Mouse (Mus musculus) heart, embryonic 14.5 days (tissue): ENCODE results near the gene Tcf20. TPM values are rescaled to one million over a fixed set of nuclear protein-coding genes. Genes with fewer than 3 reads are reported as not detected.

Experiments used
- ATAC-seq: fragments of 200-750 bp; cut with Nextera tagmentation; 2 replicates; pipeline ENCODE4 v1.8.0; 2017; ENCODE audit warnings: low read depth, moderate TSS enrichment; ENCODE audit not compliant: insufficient number of reproducible peaks, insufficient read depth, low FRiP score
- H3K27ac ChIP-seq, 2 experiments: fragments of 200-500 bp in 1 of 2; fragments of 300-500 bp in 1 of 2; sonication (generic) in 1 of 2; replicated peaks in 1 of 2; 2 replicates each; pipeline ENCODE4 v1.5.1; 2012 to 2014; ENCODE audit warnings: low read depth in 2 of 2, low read length in 2 of 2, control low read depth in 1 of 2, mild to moderate bottlenecking in 1 of 2, mixed read lengths in 1 of 2; ENCODE audit not compliant: control insufficient read depth in 1 of 2, insufficient read depth in 1 of 2
- H3K27me3 ChIP-seq: fragments of 300-500 bp; sonication (generic); 2 replicates; pipeline ENCODE4 v1.6.1; 2014; ENCODE audit warnings: mild to moderate bottlenecking, low read length, control low read depth; ENCODE audit not compliant: control insufficient read depth, insufficient read depth
- H3K36me3 ChIP-seq: fragments of 300-500 bp; sonication (generic); 2 replicates; pipeline ENCODE4 v1.6.1; 2014; ENCODE audit warnings: mild to moderate bottlenecking, control low read depth, low read length, mixed read lengths; ENCODE audit not compliant: control insufficient read depth, insufficient read depth
- H3K4me1 ChIP-seq, 2 experiments: fragments of 200-500 bp in 1 of 2; fragments of 300-500 bp in 1 of 2; sonication (generic) in 1 of 2; 2 replicates each; pipeline ENCODE4 v1.6.1; 2012 to 2014; ENCODE audit warnings: low read length in 2 of 2, control low read depth in 1 of 2, mixed read lengths in 1 of 2; ENCODE audit not compliant: control insufficient read depth in 2 of 2, insufficient read depth in 2 of 2
- H3K4me2 ChIP-seq: fragments of 300-500 bp; sonication (generic); 2 replicates; pipeline ENCODE4 v1.6.1; 2014; ENCODE audit warnings: mild to moderate bottlenecking, low read length
- H3K4me3 ChIP-seq, 2 experiments: fragments of 200-500 bp in 1 of 2; fragments of 300-500 bp in 1 of 2; sonication (generic) in 1 of 2; 2 replicates each; pipeline ENCODE4 v1.5.1; 2012 to 2014; ENCODE audit warnings: low read length in 2 of 2, mild to moderate bottlenecking in 2 of 2, control low read depth in 1 of 2, low read depth in 1 of 2, moderate library complexity in 1 of 2; ENCODE audit not compliant: control insufficient read depth in 1 of 2, insufficient read depth in 1 of 2
- H3K9ac ChIP-seq: fragments of 300-500 bp; sonication (generic); 2 replicates; pipeline ENCODE4 v1.6.1; 2014; ENCODE audit warnings: mild to moderate bottlenecking, low read length
- H3K9me3 ChIP-seq: fragments of 300-500 bp; sonication (generic); 2 replicates; pipeline ENCODE4 v1.6.1; 2016; ENCODE audit warnings: low read length, control low read depth; ENCODE audit not compliant: control insufficient read depth
- WGBS: fragments of 180-500 bp; shearing (Covaris S2); extraction: QIAGEN DNeasy Blood & Tissue Kit; methylation state at CpG from one replicate; pipeline ENCODE4 v1.1.7; 2014; 5-methylcytosine and 5-hydroxymethylcytosine counted together
- polyA plus RNA-seq: library from polyadenylated mRNA; unstranded; fragments of >200 nt; fragmentation: Nextera tagmentation; extraction: Ambion mirVana; gene quantifications from 2 replicates; pipeline ENCODE4 v1.2.1, GENCODE M21; 2014

Tcf20 gene
- polyA plus RNA-seq, 1 experiment from 2014 or later = 7.2 TPM

DNA sequence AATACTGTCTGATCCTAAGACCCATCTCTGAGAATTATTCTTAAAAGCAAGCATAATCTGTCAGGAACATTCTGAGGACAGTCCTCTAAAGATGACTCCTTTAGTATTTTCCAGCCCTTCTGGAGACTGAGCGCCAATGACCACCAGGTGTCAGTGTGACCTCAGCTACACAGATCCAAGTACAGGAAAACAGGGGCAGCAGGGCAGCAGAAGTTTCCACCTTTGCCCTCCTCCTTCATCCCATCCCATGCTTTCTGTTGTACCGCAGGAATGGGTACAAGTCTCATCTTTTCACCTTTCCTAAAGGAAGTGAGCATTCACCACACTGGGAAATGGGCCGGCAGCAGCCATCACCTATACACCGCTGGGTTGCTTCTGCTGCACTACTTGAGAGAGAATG is 172.9 kb downstream of the Tcf20 start:
- WGBS = 56% methylated on average over 4 of the region's 4 CpGs
- H3K9me3 ChIP-seq = no peaks in the 10 kb centered on the region
- ATAC-seq = no peak
- no peak overlapping the region for H3K4me2 ChIP-seq
- H3K27ac ChIP-seq = no peak overlapping the region
- no peak overlapping the region for H3K4me3 ChIP-seq
- H3K9ac ChIP-seq = no peak overlapping the region
- H3K36me3 ChIP-seq = peaks cover 40% of the 10 kb centered on the region
- no peaks in the 10 kb centered on the region for H3K27me3 ChIP-seq
- H3K4me1 ChIP-seq = no peaks in the 10 kb centered on the region

DNA sequence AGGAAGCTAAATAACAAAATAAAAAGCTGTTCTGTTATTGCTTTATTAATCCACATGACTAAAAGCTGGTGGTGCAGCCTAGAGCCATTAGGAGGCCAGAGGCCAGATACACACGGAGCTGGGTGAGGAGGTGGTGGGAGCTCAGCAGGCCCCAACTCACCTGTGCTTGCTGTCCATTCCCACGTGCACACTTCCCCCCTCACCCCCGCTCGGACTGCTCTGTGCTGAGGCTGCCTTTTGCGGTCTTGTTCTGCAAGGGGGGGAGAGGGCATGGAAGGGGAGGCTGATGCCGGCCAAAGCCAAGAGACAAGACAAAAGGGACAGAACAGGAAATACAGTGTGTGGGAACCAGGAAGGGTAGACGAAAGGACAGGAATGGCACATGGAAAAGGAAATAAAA is 173.4 kb downstream of the Tcf20 start:
- Histone ChIP-seq H3K9me3 (no peaks in the 10 kb centered on the region), H3K27me3 (no peaks in the 10 kb centered on the region), H3K4me1 (no peaks in the 10 kb centered on the region), H3K4me2 (no peak overlapping the region), H3K9ac (no peak overlapping the region), H3K4me3 (no peak overlapping the region), H3K36me3 (peaks cover 45% of the 10 kb centered on the region), H3K27ac (no peak overlapping the region)
- 74% methylated on average over 7 of the region's 7 CpGs for WGBS
- no peak for ATAC-seq

DNA sequence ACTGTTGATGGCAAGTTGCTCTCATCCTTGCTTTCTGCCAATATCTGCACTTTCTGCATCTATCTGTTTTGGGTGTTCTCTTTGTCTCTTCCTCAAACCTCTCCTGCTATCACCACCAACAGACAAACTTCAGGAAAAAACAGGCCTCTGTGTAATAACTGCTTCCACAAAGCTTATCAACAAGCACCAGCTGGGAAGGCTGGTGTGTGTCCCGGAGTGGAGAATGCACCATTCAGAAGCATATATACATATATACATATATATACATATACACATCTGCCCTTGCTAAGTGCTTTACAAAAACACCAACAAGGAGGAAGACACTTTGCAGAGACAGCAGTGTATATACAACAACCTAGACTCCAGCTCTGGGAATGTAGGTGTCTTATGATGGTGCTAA is 177.1 kb downstream of the Tcf20 start:
- Histone ChIP-seq H3K4me1 (no peaks in the 10 kb centered on the region), H3K4me3 (no peak overlapping the region), H3K36me3 (peaks cover 39% of the 10 kb centered on the region), H3K9ac (no peak overlapping the region), H3K9me3 (no peaks in the 10 kb centered on the region), H3K27ac (no peak overlapping the region), H3K27me3 (no peaks in the 10 kb centered on the region), H3K4me2 (no peak overlapping the region)
- 63% methylated on average over 1 of the region's 1 CpGs for WGBS
- ATAC-seq = no peak

DNA sequence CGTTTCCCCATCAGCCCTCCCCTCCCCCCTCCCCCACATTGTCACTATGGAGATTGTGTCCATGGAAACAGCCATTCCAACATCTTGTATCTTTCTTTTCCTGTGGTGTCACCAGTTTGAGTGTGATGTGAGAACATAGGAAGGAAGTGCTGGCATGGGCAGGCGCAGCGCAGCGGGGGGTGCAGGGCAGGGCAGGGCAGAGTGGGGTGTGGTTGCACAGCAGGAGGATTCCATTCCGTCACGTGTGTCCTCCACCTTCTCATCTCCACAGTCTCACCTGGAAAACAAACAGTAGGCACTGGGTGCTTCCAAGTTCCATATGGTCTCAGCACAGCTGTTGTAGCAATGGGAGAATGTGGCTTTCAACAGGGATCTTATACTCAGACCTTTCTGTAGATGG is 178.2 kb downstream of the Tcf20 start:
- H3K27ac ChIP-seq = no peak overlapping the region
- 71% methylated on average over 6 of the region's 6 CpGs for WGBS
- no peak overlapping the region for H3K4me2 ChIP-seq
- ATAC-seq = no peak
- H3K27me3 ChIP-seq = no peaks in the 10 kb centered on the region
- no peaks in the 10 kb centered on the region for H3K4me1 ChIP-seq
- no peaks in the 10 kb centered on the region for H3K9me3 ChIP-seq
- H3K9ac ChIP-seq = no peak overlapping the region
- H3K36me3 ChIP-seq = peaks cover 35% of the 10 kb centered on the region
- H3K4me3 ChIP-seq = no peak overlapping the region

DNA sequence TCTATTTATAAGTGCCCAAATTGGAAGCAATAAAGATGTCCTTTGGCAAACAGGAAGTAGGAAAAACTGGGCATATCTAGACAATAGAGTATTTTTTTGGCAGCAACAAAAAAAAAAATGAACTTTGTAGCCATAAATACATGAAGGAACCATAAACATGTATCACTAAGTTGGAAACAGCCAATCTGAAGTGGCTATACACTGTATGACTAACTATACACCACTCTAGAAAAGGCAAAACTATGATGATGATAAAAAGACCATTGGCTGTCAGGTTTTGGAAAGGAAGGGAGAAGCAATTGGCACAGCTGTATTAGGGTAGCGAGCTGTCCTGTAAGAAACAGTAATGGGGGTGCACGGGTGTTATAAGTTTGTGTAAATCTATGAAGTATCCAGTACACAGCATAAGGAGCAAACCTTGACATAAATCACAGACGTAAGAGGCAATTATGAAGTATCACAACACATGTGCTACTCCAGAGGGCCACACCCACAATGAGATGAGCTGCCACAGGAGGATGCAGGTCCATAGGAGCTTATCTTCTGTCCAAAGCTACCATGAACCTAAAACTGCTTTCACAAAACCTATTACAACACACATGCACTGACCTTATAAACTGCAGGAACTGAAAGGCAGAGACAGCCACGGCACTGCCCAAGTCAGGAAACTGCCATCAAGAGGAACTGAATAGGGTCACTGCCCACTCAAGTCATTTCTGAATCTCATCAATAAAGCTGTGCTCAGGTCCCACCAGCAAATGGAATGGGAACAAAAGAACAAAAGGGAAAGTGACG is 180.5 kb downstream of the Tcf20 start:
- H3K36me3 ChIP-seq = peaks cover 21% of the 10 kb centered on the region
- no peak overlapping the region for H3K9ac ChIP-seq
- H3K27ac ChIP-seq = no peak overlapping the region
- no peak overlapping the region for H3K4me3 ChIP-seq
- H3K4me2 ChIP-seq = no peak overlapping the region
- WGBS = 86% methylated on average over 5 of the region's 5 CpGs
- no peak for ATAC-seq
- H3K27me3 ChIP-seq = no peaks in the 10 kb centered on the region
- H3K9me3 ChIP-seq = no peaks in the 10 kb centered on the region
- H3K4me1 ChIP-seq = no peaks in the 10 kb centered on the region

DNA sequence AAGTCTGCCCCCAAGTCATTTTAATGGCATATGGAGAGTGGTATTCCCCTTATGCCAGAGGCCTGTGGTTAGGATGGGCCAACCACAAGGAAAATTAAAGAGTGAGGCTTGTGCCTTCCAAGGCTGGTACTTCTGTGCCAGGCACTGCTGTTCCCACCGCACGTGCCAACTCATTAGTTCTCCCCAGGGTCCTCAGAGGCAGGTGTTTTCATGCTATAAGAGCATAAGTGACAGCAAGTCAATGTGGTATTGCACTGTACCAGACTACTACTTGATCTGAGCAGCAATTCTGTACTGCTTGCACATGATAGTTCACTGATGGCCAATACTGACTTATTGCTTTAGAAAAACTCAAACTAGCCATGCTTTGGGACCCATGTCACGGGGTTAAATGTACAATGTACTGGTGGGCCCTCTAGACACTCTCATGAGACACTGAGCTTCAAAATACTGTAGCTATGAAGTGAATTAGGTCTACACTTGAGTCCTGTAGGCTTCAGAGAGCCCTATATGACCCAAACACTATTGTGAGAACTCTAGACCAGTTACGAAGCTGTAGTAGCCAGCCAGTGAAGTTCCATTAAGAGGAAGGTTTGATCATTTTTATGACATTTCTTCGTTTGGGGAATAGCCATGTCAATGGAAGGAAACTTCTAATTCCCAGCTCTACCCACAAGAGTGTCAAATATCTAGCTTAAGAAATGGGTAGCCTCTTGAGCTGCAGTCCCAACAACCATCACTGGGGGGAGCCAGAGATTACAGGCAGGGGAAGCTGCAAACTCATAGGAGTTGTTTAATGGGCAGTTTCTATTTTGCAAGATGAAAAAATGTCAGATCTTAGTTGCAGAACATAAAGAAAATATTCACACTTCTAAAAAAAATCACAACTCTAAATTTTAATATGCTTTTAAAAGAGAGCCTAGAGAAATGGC is 182.7 kb downstream of the Tcf20 start:
- Histone ChIP-seq H3K27me3 (no peaks in the 10 kb centered on the region), H3K4me1 (no peaks in the 10 kb centered on the region), H3K9me3 (no peaks in the 10 kb centered on the region), H3K4me3 (no peak overlapping the region), H3K9ac (no peak overlapping the region), H3K4me2 (no peak overlapping the region), H3K27ac (no peak overlapping the region), H3K36me3 (peaks cover 8% of the 10 kb centered on the region; the same call in 1 of the 2 replicates)
- 75% methylated on average over 5 of the region's 5 CpGs for WGBS
- ATAC-seq = no peak

DNA sequence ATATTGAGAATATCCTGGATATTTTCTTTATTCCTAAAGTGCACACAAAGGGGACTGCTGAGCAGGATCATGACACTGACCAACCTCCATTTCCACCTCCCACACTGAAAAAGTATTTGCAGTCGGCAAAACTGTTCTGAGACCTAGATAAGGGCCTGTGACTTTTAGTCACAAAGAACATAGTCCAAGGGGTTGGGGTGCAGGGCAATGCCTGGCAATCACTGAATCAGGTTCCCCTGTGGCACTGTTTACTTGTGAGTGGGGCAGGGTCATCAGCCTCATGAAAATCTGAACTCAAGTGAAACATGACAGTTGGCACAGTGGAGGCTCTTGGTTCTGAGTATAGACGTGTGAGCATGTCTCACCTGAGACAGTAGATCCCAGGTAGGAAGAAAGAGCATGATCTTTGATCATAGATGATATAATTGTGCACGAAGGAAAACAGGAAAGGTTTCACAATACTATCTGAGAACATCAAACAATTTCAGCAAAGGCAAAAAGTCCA is 191.7 kb downstream of the Tcf20 start:
- 66% methylated on average over 3 of the region's 3 CpGs for WGBS
- no peak overlapping the region for H3K4me2 ChIP-seq
- no peaks in the 10 kb centered on the region for H3K4me1 ChIP-seq
- no peaks in the 10 kb centered on the region for H3K9me3 ChIP-seq
- no peak for ATAC-seq
- no peak overlapping the region for H3K9ac ChIP-seq
- H3K27me3 ChIP-seq = no peaks in the 10 kb centered on the region
- no peak overlapping the region for H3K4me3 ChIP-seq
- no peak overlapping the region for H3K27ac ChIP-seq
- H3K36me3 ChIP-seq = no peaks in the 10 kb centered on the region
